Mouse (Mus musculus) kidney, embryonic 14.5 days (tissue): ENCODE results near the gene Mfrp. TPM values are rescaled to one million over a fixed set of nuclear protein-coding genes. Genes with fewer than 3 reads are reported as not detected.
"Not testable (repeated sequence)": the region's sequence is repeated elsewhere in the genome, so short reads cannot be mapped to it uniquely, and the experiment has no call there.

ENCODE experiments used
- ATAC-seq: fragments of 200-750 bp; cut with Nextera tagmentation; 2 replicates; pipeline ENCODE4 v1.8.0; 2017; ENCODE audit warnings: moderate number of reproducible peaks, mild to moderate bottlenecking, moderate TSS enrichment, moderate library complexity; ENCODE audit not compliant: low FRiP score, low TSS enrichment
- H3K27ac ChIP-seq: fragments of 300-500 bp; sonication (generic); 2 replicates; pipeline ENCODE4 v1.5.1; 2014; ENCODE audit warnings: low read depth, mild to moderate bottlenecking, low read length, moderate library complexity, mixed read lengths
- H3K27me3 ChIP-seq: fragments of 300-500 bp; sonication (generic); 2 replicates; pipeline ENCODE4 v1.6.1; 2014; ENCODE audit warnings: mild to moderate bottlenecking, low read length; ENCODE audit not compliant: control insufficient read depth, insufficient read depth
- H3K36me3 ChIP-seq: fragments of 300-500 bp; sonication (generic); 2 replicates; pipeline ENCODE4 v1.6.1; 2014; ENCODE audit warnings: low read length, mixed read lengths; ENCODE audit not compliant: control insufficient read depth, insufficient read depth
- H3K4me1 ChIP-seq: fragments of 300-500 bp; sonication (generic); 2 replicates; pipeline ENCODE4 v1.6.1; 2014; ENCODE audit warnings: low read length, mixed read lengths; ENCODE audit not compliant: control insufficient read depth, insufficient read depth
- H3K4me2 ChIP-seq: fragments of 300-500 bp; sonication (generic); replicated peaks from 2 replicates; pipeline ENCODE4 v1.6.1; 2014; ENCODE audit warnings: low read depth, mild to moderate bottlenecking, low read length
- H3K4me3 ChIP-seq: fragments of 300-500 bp; sonication (generic); 2 replicates; pipeline ENCODE4 v1.5.1; 2014; ENCODE audit warnings: mild to moderate bottlenecking, low read length
- H3K9ac ChIP-seq: fragments of 300-500 bp; sonication (generic); 2 replicates; pipeline ENCODE4 v1.6.1; 2014; ENCODE audit warnings: low read depth, mild to moderate bottlenecking, low read length, moderate library complexity
- H3K9me3 ChIP-seq: fragments of 300-500 bp; sonication (generic); 2 replicates; pipeline ENCODE4 v1.6.1; 2016; ENCODE audit warnings: low read length; ENCODE audit not compliant: control insufficient read depth
- WGBS: fragments of 180-500 bp; shearing (Covaris S2); extraction: QIAGEN DNeasy Blood & Tissue Kit; methylation state at CpG from one replicate; pipeline ENCODE4 v1.1.7; 2014; 5-methylcytosine and 5-hydroxymethylcytosine counted together
- polyA plus RNA-seq: library from polyadenylated mRNA; unstranded; fragments of >200 nt; fragmentation: Nextera tagmentation; extraction: Ambion mirVana; gene quantifications from 2 replicates; pipeline ENCODE4 v1.2.1, GENCODE M21; 2014

Mfrp gene
- polyA plus RNA-seq, 1 experiment from 2014 or later = 0.14 TPM

DNA sequence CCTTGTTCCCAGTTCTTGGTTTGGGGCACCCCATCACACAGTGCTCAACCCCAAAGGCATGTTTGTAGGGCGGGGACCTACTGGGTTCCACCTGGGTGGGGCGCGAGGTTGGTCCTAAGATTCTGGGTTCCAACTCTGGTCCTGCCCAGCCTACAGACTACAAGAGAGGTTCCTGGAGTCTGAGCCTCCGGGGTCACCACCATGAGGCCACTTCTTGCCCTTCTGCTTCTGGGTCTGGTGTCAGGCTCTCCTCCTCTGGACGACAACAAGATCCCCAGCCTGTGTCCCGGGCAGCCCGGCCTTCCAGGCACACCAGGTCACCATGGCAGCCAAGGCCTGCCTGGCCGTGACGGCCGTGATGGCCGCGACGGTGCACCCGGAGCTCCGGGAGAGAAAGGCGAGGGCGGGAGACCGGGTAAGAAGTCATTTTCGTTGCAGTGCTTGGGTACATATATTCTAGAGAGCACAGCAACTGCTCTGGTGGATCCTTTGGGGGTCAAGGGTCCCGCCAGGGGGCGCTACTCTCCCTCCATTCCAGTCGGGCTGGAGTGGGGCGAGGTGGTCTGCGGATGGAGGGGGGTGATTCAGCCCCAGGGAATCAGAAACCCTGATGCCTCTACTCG lies 6.1 kb downstream of the Mfrp start:
- H3K4me1 ChIP-seq = peaks cover 42% of the 10 kb centered on the region
- no peaks in the 10 kb centered on the region for H3K9me3 ChIP-seq
- 41% methylated on average over 25 of the region's 25 CpGs for WGBS
- H3K9ac ChIP-seq = peak overlapping the region; percentile 19; the same call in 1 of the 2 replicates
- ATAC-seq = peak; percentile 7; the same call in 1 of the 2 replicates
- peak overlapping the region; percentile 32 for H3K4me2 ChIP-seq
- H3K4me3 ChIP-seq = peak overlapping the region; percentile 8; the same call in 1 of the 2 replicates
- no peaks in the 10 kb centered on the region for H3K27me3 ChIP-seq
- peak overlapping the region; percentile 57; the same call in 1 of the 2 replicates for H3K27ac ChIP-seq
- peaks cover 32% of the 10 kb centered on the region for H3K36me3 ChIP-seq

DNA sequence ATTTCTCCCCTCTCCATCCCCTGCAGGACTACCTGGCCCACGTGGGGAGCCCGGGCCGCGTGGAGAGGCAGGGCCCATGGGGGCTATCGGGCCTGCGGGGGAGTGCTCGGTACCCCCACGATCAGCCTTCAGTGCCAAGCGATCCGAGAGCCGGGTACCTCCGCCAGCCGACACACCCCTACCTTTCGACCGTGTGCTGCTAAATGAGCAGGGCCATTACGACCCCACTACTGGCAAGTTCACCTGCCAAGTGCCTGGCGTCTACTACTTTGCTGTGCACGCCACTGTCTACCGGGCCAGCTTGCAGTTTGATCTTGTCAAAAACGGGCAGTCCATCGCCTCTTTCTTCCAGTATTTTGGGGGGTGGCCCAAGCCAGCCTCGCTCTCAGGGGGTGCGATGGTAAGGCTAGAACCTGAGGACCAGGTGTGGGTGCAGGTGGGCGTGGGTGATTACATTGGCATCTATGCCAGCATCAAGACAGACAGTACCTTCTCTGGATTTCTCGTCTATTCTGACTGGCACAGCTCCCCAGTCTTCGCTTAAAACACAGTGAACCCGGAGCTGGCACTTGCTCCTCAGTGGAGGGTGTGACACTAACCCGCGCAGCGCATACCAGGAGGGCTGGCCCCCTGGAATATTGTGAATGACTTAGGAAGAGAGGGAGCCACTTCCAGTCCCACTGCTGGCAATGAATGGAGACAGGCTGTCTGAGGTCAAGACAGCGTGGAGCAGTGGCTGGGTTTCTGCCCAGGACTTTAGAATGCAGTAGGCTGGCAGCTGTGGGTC lies 6.9 kb downstream of the Mfrp start:
- Histone ChIP-seq H3K27ac (no peak overlapping the region), H3K4me1 (peaks cover 42% of the 10 kb centered on the region), H3K27me3 (no peaks in the 10 kb centered on the region), H3K9me3 (no peaks in the 10 kb centered on the region), H3K9ac (peak overlapping the region; percentile 19; the same call in 1 of the 2 replicates), H3K4me2 (peak overlapping the region; percentile 39), H3K36me3 (peaks cover 32% of the 10 kb centered on the region), H3K4me3 (peak overlapping the region; percentile 8; the same call in 1 of the 2 replicates)
- 81% methylated on average over 31 of the region's 31 CpGs for WGBS
- ATAC-seq = no peak

DNA sequence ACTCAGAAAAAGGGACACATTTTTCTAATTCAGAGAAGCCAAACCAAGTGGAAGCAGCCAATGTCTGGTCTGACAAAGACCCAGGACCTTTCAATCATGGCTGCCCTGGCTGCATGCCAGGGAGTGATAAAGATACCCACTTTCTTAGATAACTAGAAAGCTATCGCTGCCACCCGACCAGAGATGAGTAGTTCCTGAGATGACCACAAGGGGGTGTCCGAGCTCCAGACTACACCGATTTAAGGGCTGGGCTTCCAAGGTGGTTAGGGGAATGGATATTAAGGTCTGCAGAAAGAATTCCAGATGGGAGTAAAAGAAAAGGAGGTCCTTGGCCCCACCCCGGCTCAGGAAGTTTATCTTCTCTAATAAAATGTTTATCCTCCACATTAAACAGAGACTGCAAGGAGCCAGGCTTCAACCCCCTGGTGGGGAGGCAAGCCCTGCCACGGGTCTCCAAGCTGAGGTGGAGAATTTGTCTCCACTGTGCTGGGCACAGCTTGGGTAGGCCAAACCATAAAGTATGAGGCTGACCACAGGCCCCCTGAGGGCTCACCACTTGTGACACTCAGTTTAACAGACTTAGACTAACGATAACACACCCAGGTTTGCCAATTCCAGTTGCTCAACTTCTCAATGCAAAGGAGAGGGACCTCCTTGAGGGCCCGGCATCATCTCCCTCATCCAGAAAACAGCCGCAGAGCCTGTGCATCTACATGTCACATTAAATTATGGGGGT lies 8.0 kb downstream of the Mfrp start:
- peak overlapping the region; percentile 28; the same call in 1 of the 2 replicates for H3K9ac ChIP-seq
- peak overlapping the region; percentile 39 for H3K4me2 ChIP-seq
- WGBS = 18% methylated on average over 9 of the region's 9 CpGs
- no peak for ATAC-seq
- no peaks in the 10 kb centered on the region for H3K9me3 ChIP-seq
- H3K27me3 ChIP-seq = no peaks in the 10 kb centered on the region
- peaks cover 42% of the 10 kb centered on the region for H3K4me1 ChIP-seq
- peak overlapping the region; percentile 24 for H3K4me3 ChIP-seq
- peaks cover 27% of the 10 kb centered on the region for H3K36me3 ChIP-seq
- no peak overlapping the region for H3K27ac ChIP-seq

DNA sequence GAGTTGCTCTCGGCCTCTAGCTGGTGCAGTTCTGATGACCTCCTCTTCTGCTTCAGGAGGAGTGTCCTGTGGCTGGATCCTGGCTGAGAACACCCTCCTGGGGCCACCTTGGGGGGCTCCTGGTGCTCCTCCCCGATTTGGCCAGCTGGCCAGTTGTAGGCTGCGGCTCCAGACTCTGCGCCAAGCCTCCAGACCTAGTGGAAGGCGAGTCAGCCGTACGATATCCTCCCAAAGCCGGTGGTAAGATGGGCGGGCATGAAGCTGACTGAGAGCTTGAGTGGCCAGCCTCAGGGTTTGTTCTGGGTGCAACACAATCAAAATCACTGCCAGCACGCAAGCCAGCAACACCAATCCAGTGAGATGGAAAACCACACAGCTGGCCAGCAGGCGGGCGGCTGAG lies 10.4 kb downstream of the Mfrp start:
- peaks cover 35% of the 10 kb centered on the region for H3K4me1 ChIP-seq
- not testable (repeated sequence) for H3K9ac ChIP-seq, ATAC-seq, H3K27me3 ChIP-seq, H3K27ac ChIP-seq, H3K9me3 ChIP-seq
- H3K36me3 ChIP-seq = peaks cover 17% of the 10 kb centered on the region
- H3K4me2 ChIP-seq = peak overlapping the region; percentile 42
- H3K4me3 ChIP-seq = peak overlapping the region; percentile 85; the same call in 1 of the 2 replicates
- 64% methylated on average over 10 of the region's 12 CpGs for WGBS

DNA sequence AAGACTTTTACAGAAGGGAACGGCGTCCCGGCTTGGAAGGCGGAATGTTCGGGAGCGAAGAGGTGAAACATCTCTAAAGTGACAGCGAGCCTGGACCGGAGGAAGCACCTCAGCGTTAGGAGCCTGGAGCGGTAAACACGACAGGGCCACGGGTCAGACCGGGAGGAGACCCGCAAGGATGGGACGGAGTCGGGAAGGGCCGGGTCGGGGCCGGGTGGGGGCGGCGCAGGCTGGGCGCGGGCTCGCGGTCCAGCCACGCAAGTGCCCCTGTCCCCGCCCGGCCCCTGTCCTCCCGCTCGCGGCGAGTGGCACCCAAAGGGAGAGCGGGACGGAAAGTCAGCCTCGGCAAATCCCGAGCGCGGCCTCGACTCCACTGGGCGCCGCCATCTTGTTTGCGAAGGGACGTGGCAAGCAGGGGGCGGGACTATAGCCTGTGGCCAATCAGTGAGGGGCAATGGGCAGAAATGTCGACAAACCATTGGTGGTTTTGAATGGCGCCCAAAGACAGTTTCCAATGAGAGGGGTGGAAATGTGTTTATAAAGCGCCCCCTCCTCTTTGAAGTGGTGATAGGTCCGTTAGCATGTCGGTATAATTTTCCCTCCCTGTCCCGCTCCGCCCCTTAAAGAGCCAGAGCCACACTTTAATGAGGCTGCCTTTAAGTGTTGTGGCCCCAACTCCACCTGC lies 11.7 kb downstream of the Mfrp start, which contains the start of the genes Gm49380 and Rnf26:
Gene Gm49380 (minus strand): TSS at position 396 of the 685 bp plus-strand sequence.
Gene Rnf26 (minus strand): TSS at position 413 of the 685 bp plus-strand sequence.
- Histone ChIP-seq H3K36me3 (peaks cover 15% of the 10 kb centered on the region), H3K4me2 (peak within 1 kb of the TSS; percentile 42), H3K27me3 (no peaks in the 10 kb centered on the region), H3K9ac (peak within 1 kb of the TSS; percentile 84), H3K9me3 (no peaks in the 10 kb centered on the region), H3K4me3 (peak within 1 kb of the TSS; percentile 85), H3K4me1 (peaks cover 22% of the 10 kb centered on the region), H3K27ac (peak within 1 kb of the TSS; percentile 31; the same call in 1 of the 2 replicates)
- WGBS = under 1% methylated on average over 47 of the region's 51 CpGs
- ATAC-seq = peak; percentile 96

DNA sequence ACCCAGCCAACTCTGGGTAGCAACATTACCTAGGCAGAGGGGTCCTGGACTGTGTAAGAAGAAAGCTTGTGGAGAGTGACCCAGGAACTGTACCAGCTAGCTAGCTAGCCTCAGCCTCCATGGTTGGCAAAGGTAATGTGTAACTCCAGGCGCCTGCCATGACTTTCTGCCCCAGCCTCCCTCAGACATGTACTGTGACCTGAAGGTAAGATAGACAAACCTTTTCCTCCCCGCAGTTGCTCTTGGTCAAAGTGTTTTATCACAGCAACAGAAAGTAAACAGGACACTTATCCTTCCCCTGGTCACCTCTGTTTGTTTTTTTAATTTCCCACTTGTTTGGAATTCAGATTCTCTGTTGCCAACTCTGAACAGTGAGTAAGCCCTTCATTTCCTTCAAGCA lies 12.9 kb downstream of the Mfrp start:
- Histone ChIP-seq H3K27ac (no peak overlapping the region), H3K4me3 (no peak overlapping the region), H3K9ac (no peak overlapping the region), H3K4me1 (peaks cover 11% of the 10 kb centered on the region), H3K4me2 (no peak overlapping the region), H3K36me3 (peaks cover 5% of the 10 kb centered on the region; the same call in 1 of the 2 replicates), H3K9me3 (no peaks in the 10 kb centered on the region), H3K27me3 (no peaks in the 10 kb centered on the region)
- 86% methylated on average over 2 of the region's 2 CpGs for WGBS
- ATAC-seq = no peak

DNA sequence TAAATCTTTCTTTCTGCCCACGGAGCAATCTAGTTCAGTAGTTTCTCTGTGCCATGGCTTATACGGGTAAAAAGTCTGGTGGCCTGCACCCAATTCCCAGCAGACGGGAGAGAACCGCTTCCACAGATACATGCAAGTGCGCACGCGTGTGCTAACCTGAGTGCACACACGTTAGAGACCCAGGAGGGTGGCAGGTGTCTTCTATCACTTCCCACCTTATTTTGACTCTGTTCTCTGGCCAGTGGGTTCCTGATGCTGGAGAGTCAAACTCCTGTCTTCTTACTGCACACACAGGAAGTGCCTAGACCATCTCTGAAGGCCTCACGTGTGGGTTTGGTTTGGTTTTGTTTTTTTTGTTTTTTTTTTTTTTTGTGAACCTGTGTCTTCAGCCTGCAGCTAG lies 14.1 kb downstream of the Mfrp start:
- WGBS = 82% methylated on average over 9 of the region's 9 CpGs
- no peak for ATAC-seq

DNA sequence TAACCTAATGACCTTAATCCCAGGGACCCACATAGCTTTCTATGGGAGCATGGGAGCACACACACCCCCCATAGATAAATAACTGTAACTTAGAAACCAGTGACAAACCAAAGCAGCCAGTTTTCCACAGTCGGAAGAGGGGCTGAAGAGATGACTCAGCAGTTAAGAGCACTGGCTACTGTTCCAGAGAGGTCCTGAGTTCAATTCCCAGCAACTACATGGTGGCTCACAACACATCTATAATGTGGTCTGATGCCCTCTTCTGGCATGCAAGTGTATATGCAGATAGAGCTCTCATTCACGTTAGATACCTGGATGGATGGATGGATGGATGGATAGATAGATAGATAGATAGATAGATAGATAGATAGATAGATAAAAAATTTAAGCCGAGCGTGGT lies 14.7 kb downstream of the Mfrp start:
- no peaks in the 10 kb centered on the region for H3K9me3 ChIP-seq

More for the DNA sequence above, 14.1 kb downstream of the Mfrp start:
- H3K4me3 ChIP-seq = no peak overlapping the region
- no peak overlapping the region for H3K27ac ChIP-seq
- H3K4me1 ChIP-seq = peaks cover under 1% of the 10 kb centered on the region; the same call in 1 of the 2 replicates
- no peak overlapping the region for H3K9ac ChIP-seq
- no peak overlapping the region for H3K4me2 ChIP-seq
- H3K36me3 ChIP-seq = no peaks in the 10 kb centered on the region; the same call in 1 of the 2 replicates
- H3K27me3 ChIP-seq = no peaks in the 10 kb centered on the region
- H3K9me3 ChIP-seq = no peaks in the 10 kb centered on the region

More for the DNA sequence above, 14.7 kb downstream of the Mfrp start:
- Histone ChIP-seq H3K4me3 (no peak overlapping the region), H3K9ac (no peak overlapping the region), H3K27ac (no peak overlapping the region), H3K4me1 (no peaks in the 10 kb centered on the region), H3K36me3 (no peaks in the 10 kb centered on the region), H3K27me3 (no peaks in the 10 kb centered on the region), H3K4me2 (no peak overlapping the region)
- no peak for ATAC-seq
- 84% methylated on average over 4 of the region's 4 CpGs for WGBS
